Mouse (Mus musculus): ENCODE results near the gene Tcf12. TPM values are rescaled to one million over a fixed set of nuclear protein-coding genes. Genes with fewer than 3 reads are reported as not detected.

The Tcf12 gene
- polyA plus RNA-seq, 1 experiment from 2014 or later, result 112 TPM

GRCm38 (mm10) chr9:72014585-72015381 lies 96.9 kb downstream of the Tcf12 start:
- Histone ChIP-seq H3K4me3 (replicated peaks) (no peak overlapping the region), H3K4me1 (no peaks in the 10 kb centered on the region), H3K27ac (no peak overlapping the region), H3K4me2 (no peak overlapping the region), H3K36me3 (replicated peaks) (no peaks in the 10 kb centered on the region), H3K9ac (no peak overlapping the region), H3K27me3 (no peaks in the 10 kb centered on the region), H3K9me3 (no peaks in the 10 kb centered on the region)
- WGBS, result 92% methylated on average over 4 of the region's 4 CpGs
- no peak for ATAC-seq (ENCODE audit: low FRiP score)

- ATAC-seq (ENCODE audit: low FRiP score), result no peak
- no peak overlapping the region for H3K4me3 ChIP-seq (replicated peaks)
These were observed 98.1 kb downstream of the Tcf12 start for GRCm38 (mm10) chr9:72013541-72013940.

GRCm38 (mm10) chr9:72008634-72009033 lies 103.0 kb downstream of the Tcf12 start:
- no peak overlapping the region for H3K9ac ChIP-seq
- H3K27me3 ChIP-seq, result no peaks in the 10 kb centered on the region
- H3K4me2 ChIP-seq, result no peak overlapping the region
- no peaks in the 10 kb centered on the region for H3K4me1 ChIP-seq
- no peaks in the 10 kb centered on the region for H3K9me3 ChIP-seq
- H3K27ac ChIP-seq, result no peak overlapping the region
- WGBS, result 84% methylated on average over 1 of the region's 1 CpGs
- no peak overlapping the region for H3K4me3 ChIP-seq (replicated peaks)
- H3K36me3 ChIP-seq (replicated peaks), result no peaks in the 10 kb centered on the region
- ATAC-seq (ENCODE audit: low FRiP score), result no peak

More at GRCm38 (mm10) chr9:72013541-72013940, 98.1 kb downstream of the Tcf12 start:
- H3K4me1 ChIP-seq, result no peaks in the 10 kb centered on the region
- no peaks in the 10 kb centered on the region for H3K9me3 ChIP-seq
- WGBS, result 92% methylated on average over 1 of the region's 1 CpGs
- no peaks in the 10 kb centered on the region for H3K36me3 ChIP-seq (replicated peaks)
- H3K4me2 ChIP-seq, result no peak overlapping the region
- no peak overlapping the region for H3K9ac ChIP-seq
- H3K27ac ChIP-seq, result no peak overlapping the region
- no peaks in the 10 kb centered on the region for H3K27me3 ChIP-seq

DNA sequence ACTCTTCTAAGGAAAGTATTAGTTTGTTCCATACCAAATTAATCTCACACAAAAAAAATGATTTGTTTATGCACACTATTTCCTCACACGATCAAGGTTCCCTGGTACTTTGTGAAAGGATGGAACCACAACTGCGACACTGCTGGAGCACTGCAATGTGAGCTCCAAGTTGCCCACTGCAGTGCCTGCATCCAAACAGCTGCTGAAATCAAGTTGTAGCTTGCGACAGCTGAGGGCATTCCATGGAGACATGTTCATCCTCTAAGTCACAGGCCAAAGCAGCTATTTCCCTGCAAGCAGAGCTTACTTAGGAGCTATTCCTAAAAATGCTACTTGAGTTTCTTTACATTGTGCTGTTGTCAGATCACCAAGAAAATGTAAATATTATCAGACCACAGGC lies 120.5 kb downstream of the Tcf12 start:
- Histone ChIP-seq H3K27ac (no peak overlapping the region), H3K36me3 (replicated peaks) (no peaks in the 10 kb centered on the region), H3K9ac (no peak overlapping the region), H3K27me3 (no peaks in the 10 kb centered on the region), H3K9me3 (no peaks in the 10 kb centered on the region), H3K4me1 (peaks cover 5% of the 10 kb centered on the region), H3K4me3 (replicated peaks) (no peak overlapping the region), H3K4me2 (no peak overlapping the region)
- 86% methylated on average over 3 of the region's 3 CpGs for WGBS
- no peak for ATAC-seq (ENCODE audit: low FRiP score)

DNA sequence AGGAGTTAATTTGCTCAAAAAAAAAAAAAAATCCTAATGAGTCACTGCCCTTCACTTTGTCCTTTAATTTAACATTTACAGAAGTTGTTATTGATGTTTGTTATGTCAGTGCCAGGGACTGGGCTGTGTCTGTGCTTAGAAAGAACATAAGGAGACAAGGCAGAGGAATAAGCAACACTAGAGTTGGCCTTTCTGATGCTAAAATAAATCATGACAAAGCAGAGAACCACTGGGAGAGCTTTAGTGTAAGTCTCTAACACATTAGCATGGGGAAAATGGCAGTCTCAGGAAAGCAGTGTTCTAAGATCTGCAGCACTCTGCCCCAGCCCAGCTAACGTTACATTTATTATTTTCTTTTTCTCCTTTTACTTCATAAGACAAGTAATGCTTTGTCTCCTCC lies 121.3 kb downstream of the Tcf12 start:
- no peak for ATAC-seq (ENCODE audit: low FRiP score)
- H3K27me3 ChIP-seq, result no peaks in the 10 kb centered on the region
- no peak overlapping the region for H3K4me3 ChIP-seq (replicated peaks)
- H3K9ac ChIP-seq, result no peak overlapping the region
- H3K36me3 ChIP-seq (replicated peaks), result no peaks in the 10 kb centered on the region
- WGBS, result 42% methylated on average over 1 of the region's 1 CpGs
- no peak overlapping the region for H3K27ac ChIP-seq
- H3K4me2 ChIP-seq, result no peak overlapping the region
- no peaks in the 10 kb centered on the region for H3K9me3 ChIP-seq
- peaks cover 5% of the 10 kb centered on the region for H3K4me1 ChIP-seq

GRCm38 (mm10) chr9:71989663-71990062 lies 122.0 kb downstream of the Tcf12 start:
- Histone ChIP-seq H3K27ac (no peak overlapping the region), H3K27me3 (no peaks in the 10 kb centered on the region), H3K36me3 (replicated peaks) (no peaks in the 10 kb centered on the region), H3K4me1 (peaks cover 5% of the 10 kb centered on the region), H3K4me2 (no peak overlapping the region), H3K4me3 (replicated peaks) (no peak overlapping the region), H3K9ac (no peak overlapping the region), H3K9me3 (no peaks in the 10 kb centered on the region)
- 50% methylated on average over 1 of the region's 1 CpGs for WGBS
- ATAC-seq (ENCODE audit: low FRiP score), result no peak

DNA sequence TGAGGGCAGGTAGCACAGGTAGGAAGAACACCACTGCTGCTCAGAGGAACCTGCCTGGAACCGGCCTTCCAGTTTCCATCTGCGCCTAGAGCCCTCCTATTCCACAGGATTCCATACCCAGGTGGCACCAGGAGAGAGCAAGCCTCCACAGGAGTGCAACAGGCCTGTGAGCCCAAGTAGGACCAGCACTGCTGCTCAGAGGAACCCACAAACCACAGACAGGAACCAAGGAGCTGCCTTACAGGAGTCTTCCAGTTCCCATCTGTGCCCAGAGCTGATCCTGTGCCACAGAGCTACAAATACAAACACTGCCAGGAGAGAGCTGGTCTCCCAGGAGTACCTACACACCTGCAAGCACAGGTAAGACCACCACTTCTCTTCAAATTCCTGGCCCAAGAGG lies 125.0 kb downstream of the Tcf12 start:
- no peak for ATAC-seq (ENCODE audit: low FRiP score)
- 94% methylated on average over 2 of the region's 2 CpGs for WGBS
- Histone ChIP-seq H3K9ac (no peak overlapping the region), H3K27ac (no peak overlapping the region), H3K4me3 (replicated peaks) (no peak overlapping the region), H3K4me2 (no peak overlapping the region), H3K9me3 (no peaks in the 10 kb centered on the region), H3K27me3 (no peaks in the 10 kb centered on the region), H3K36me3 (replicated peaks) (no peaks in the 10 kb centered on the region), H3K4me1 (peaks cover 8% of the 10 kb centered on the region)

- no peak overlapping the region for H3K4me2 ChIP-seq
- H3K9ac ChIP-seq, result no peak overlapping the region
- no peak overlapping the region for H3K27ac ChIP-seq
- WGBS, result 80% methylated on average over 1 of the region's 1 CpGs
- no peak for ATAC-seq (ENCODE audit: low FRiP score)
- no peaks in the 10 kb centered on the region for H3K27me3 ChIP-seq
- peaks cover 10% of the 10 kb centered on the region; the same call in 1 of the 2 replicates for H3K4me1 ChIP-seq
- H3K9me3 ChIP-seq, result no peaks in the 10 kb centered on the region
- H3K4me3 ChIP-seq (replicated peaks), result no peak overlapping the region
- no peaks in the 10 kb centered on the region for H3K36me3 ChIP-seq (replicated peaks)
These were observed 128.8 kb downstream of the Tcf12 start for GRCm38 (mm10) chr9:71982826-71983225.

DNA sequence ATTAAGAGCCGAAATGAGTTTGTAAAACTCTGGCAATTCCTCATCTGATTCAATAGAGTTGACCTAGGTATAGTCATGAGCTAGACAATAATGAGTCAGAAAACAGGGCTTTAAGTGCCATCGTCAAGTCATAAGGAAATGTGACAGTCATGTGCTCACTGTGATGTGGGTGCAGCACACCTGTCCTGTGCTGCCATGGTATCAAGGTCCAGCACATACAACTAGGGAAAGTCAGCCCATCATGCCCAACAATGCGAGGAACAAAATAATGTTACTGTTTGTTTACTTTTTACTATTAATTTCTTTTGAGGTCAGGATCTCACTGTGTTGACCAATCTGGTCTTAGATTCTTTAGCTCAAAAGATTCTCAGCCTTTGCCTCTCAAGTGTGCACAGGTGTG lies 130.6 kb downstream of the Tcf12 start:
- WGBS, result 95% methylated on average over 3 of the region's 3 CpGs
- no peak for ATAC-seq (ENCODE audit: low FRiP score)

DNA sequence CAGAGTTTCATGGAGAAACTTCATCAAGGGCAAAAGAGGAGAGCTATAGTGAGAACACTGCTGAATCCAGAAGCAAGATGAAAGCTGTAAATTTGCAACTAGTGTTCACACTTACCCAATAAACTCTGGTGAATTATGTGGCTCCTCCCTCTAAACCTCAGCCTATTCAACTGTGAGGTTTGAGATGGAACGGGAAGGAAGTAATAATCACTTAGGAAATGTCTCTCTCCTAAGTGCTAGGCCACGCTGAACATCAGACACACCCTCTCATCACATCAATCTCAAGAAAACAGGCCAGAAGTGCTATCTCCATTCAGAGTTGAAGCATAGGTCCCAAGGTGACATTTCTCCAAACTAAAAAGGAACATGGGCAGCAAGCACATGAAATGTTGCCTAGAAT lies 131.1 kb downstream of the Tcf12 start:
- ATAC-seq (ENCODE audit: low FRiP score), result no peak
- Histone ChIP-seq H3K36me3 (replicated peaks) (no peaks in the 10 kb centered on the region), H3K4me3 (replicated peaks) (no peak overlapping the region), H3K9ac (no peak overlapping the region), H3K9me3 (no peaks in the 10 kb centered on the region), H3K27me3 (no peaks in the 10 kb centered on the region), H3K4me2 (no peak overlapping the region), H3K4me1 (peaks cover 23% of the 10 kb centered on the region), H3K27ac (no peak overlapping the region)
- 80% methylated on average over 2 of the region's 2 CpGs for WGBS

More for the DNA sequence above, 130.6 kb downstream of the Tcf12 start:
- Histone ChIP-seq H3K27ac (no peak overlapping the region), H3K4me1 (peaks cover 21% of the 10 kb centered on the region), H3K4me3 (replicated peaks) (no peak overlapping the region), H3K4me2 (no peak overlapping the region), H3K27me3 (no peaks in the 10 kb centered on the region), H3K36me3 (replicated peaks) (no peaks in the 10 kb centered on the region), H3K9ac (no peak overlapping the region), H3K9me3 (no peaks in the 10 kb centered on the region)

GRCm38 (mm10) chr9:71978886-71979285 lies 132.8 kb downstream of the Tcf12 start:
- ATAC-seq (ENCODE audit: low FRiP score), result no peak
- no peak overlapping the region for H3K4me3 ChIP-seq (replicated peaks)
- no peak overlapping the region for H3K9ac ChIP-seq
- H3K4me1 ChIP-seq, result peaks cover 33% of the 10 kb centered on the region
- H3K27me3 ChIP-seq, result no peaks in the 10 kb centered on the region
- no peaks in the 10 kb centered on the region for H3K36me3 ChIP-seq (replicated peaks)
- no peak overlapping the region for H3K27ac ChIP-seq
- H3K4me2 ChIP-seq, result no peak overlapping the region
- 75% methylated on average over 3 of the region's 3 CpGs for WGBS
- H3K9me3 ChIP-seq, result no peaks in the 10 kb centered on the region

- H3K9me3 ChIP-seq, result no peaks in the 10 kb centered on the region
- peak; percentile 96 for ATAC-seq (ENCODE audit: low FRiP score)
- H3K4me3 ChIP-seq (replicated peaks), result no peak overlapping the region
- WGBS, result 13% methylated on average over 6 of the region's 6 CpGs
- H3K36me3 ChIP-seq (replicated peaks), result no peaks in the 10 kb centered on the region
- H3K27me3 ChIP-seq, result no peaks in the 10 kb centered on the region
- H3K9ac ChIP-seq, result no peak overlapping the region
- peak overlapping the region; percentile 26 for H3K4me2 ChIP-seq
- peak overlapping the region; percentile 48; the same call in 1 of the 2 replicates for H3K27ac ChIP-seq
- H3K4me1 ChIP-seq, result peaks cover 31% of the 10 kb centered on the region
These were observed 135.6 kb downstream of the Tcf12 start for GRCm38 (mm10) chr9:71976034-71976433.

GRCm38 (mm10) chr9:71975141-71975540 lies 136.5 kb downstream of the Tcf12 start:
- no peaks in the 10 kb centered on the region for H3K9me3 ChIP-seq
- H3K4me2 ChIP-seq, result no peak overlapping the region
- H3K36me3 ChIP-seq (replicated peaks), result no peaks in the 10 kb centered on the region
- H3K4me1 ChIP-seq, result peaks cover 31% of the 10 kb centered on the region
- WGBS, result 25% methylated on average over 4 of the region's 4 CpGs
- H3K9ac ChIP-seq, result no peak overlapping the region
- H3K4me3 ChIP-seq (replicated peaks), result no peak overlapping the region
- no peaks in the 10 kb centered on the region for H3K27me3 ChIP-seq
- ATAC-seq (ENCODE audit: low FRiP score), result no peak
- H3K27ac ChIP-seq, result 0 out of 2 replicates have a peak overlapping the region, but pooled peaks have one; percentile 46

Data from forebrain, embryonic 12.5 days (tissue).